Mouse (Mus musculus) adrenal gland, adult 18-20 months (tissue): ENCODE data around the gene Pcnx3. TPM values are rescaled to one million over a fixed set of nuclear protein-coding genes. Genes with fewer than 3 reads are reported as not detected.
A peak's percentile ranks its signal among the peaks of the same experiment; 100 is the strongest.

Experiments used
- DNase-seq, 2 experiments: peaks; one replicate each; pipeline ENCODE4 v3.0.0; 2021 to 2022; ENCODE audit warnings: low spot score in 2 of 2
- microRNA-seq, 2 experiments: library from miRNA; unstranded; fragments of <30 nt; microRNA quantifications; one replicate each; pipeline ENCODE4 v1.2.0; 2021; ENCODE audit warnings: borderline number of aligned reads in 2 of 2
- total RNA-seq, 2 experiments: library from RNA; stranded (reverse); gene quantifications; 1 replicate in 1 of 2; 2 replicates in 1 of 2; pipeline ENCODE4 v1.2.3; 2021

The Pcnx3 gene
- total RNA-seq, 2 experiments from 2014 or later, result 84.6 to 103 TPM

GRCm38 (mm10) chr19:5646731-5647330 is 41.9 kb downstream of the Pcnx3 start:
- DNase-seq, result peak in 1 of 2 experiments; percentile 20

DNA sequence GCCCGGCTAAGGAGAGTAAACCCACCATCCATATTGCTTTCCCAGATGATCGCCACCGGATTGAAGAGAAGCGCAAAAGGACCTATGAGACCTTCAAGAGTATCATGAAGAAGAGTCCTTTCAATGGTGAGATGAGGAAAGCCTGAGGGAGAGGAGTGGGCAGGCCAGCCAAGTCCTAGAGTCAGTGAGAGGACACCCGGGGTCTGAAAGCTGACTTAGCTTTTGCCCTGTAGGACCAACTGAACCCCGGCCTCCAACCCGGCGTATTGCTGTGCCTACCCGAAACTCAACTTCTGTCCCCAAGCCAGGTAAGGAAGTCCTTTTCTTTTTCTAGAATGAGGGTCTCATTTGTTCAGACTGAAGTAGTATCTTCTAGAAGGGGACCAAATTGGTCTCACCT is 43.4 kb downstream of the Pcnx3 start:
- DNase-seq, result no peak

GRCm38 (mm10) chr19:5641641-5642040 is 47.1 kb downstream of the Pcnx3 start:
- peak in 1 of 2 experiments; percentile 19 for DNase-seq

- no peak for DNase-seq
Observed at GRCm38 (mm10) chr19:5641021-5641420, 47.7 kb downstream of the Pcnx3 start.

- DNase-seq, result peak in 1 of 2 experiments; percentile 23
Observed at GRCm38 (mm10) chr19:5640339-5640738, 48.4 kb downstream of the Pcnx3 start.

DNA sequence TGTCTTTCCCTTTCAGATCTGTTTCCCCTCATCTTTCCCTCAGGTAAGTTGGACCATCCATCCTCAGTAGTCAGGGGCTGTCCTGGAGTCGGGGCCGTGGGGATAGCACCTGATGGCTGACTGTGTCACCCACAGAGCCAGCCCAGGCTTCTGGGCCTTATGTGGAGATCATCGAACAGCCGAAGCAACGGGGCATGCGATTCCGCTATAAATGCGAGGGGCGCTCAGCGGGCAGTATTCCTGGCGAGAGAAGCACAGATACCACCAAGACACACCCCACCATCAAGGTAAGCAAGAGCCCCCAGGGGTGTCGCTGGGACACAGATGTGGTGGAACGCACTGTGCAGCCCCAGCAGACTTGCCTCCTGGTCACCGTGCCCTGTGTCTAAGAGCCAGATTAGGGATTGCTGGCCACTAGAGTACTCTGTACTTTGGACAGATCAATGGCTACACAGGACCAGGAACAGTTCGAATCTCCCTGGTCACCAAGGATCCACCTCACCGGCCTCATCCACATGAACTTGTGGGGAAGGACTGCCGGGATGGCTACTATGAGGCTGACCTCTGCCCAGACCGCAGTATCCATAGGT is 50.2 kb downstream of the Pcnx3 start:
- peak in 1 of 2 experiments; percentile 30 for DNase-seq

- DNase-seq, result peak; percentile 93 to 95
Observed at GRCm38 (mm10) chr19:5637069-5638047, 51.4 kb downstream of the Pcnx3 start, which contains the start of gene Rela. TSS of gene Rela (plus strand) at chr19:5637483.

- no peak for DNase-seq
Observed at GRCm38 (mm10) chr19:5636571-5637041, 52.1 kb downstream of the Pcnx3 start.

DNA sequence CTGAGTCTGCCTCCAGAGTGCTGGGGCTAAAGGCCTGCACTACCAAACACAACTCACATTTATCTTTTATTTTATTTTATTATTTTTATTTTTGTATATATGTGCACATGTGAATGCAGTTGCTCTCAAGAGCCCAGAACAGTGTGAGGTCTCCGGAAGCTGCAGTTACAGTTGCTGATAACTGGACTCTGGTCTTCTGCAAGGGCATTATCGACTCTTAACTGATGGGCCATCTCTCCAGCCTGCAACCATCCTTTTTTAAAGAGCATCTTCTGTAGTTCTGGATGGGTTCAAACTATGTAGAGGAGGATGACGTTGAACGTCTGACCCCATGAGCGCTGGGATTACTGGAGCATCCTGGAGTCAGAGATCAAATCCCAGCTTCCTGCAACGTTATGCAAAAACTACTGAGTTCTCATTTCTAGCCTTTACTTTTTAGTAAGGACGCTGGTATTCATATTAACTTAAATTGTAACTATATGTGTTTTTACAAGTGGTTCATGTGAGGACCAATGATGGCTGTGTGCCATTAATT is 52.6 kb downstream of the Pcnx3 start:
- DNase-seq, result no peak

DNA sequence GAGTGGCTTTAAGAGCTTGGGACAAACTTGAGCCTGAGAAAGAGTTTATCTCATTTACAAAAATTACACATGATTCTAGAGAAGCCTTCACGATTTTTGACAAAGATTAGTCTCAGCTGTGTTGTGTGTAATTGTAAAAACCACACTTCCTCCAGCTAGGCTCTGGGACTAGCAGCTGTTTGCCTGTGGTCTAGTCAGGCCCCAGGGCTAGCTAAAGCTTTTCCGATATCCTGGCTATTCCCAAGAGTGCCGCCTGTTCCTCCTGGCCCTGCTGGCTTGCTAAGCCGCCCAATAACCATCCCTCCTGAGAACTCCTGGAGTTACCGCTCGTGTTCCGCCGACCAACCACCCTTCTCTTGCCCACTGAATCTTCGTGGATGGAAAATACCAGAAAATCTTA is 56.6 kb downstream of the Pcnx3 start:
- DNase-seq, result no peak

- DNase-seq, result no peak
Observed at GRCm38 (mm10) chr19:5629907-5630306, 58.8 kb downstream of the Pcnx3 start.

DNA sequence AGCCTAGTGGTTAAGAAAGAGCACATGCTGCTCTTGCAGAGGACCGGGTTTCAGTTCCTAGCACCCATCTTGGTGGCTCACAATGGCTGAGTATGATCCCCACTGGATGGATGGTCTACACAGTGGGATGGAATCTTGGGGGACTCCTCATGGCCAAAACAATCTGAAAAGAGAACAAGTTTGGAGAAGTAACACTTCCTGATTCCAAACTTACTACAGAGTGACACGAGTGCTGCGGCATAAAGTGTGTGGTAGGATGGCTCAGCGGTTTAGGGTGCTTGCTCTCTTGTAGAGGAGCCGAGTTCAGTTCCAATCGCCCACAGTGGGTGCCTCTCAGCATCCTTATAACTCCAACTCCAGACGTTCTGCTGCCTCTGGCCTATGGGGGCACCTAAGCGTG is 63.4 kb downstream of the Pcnx3 start:
- DNase-seq, result no peak

DNA sequence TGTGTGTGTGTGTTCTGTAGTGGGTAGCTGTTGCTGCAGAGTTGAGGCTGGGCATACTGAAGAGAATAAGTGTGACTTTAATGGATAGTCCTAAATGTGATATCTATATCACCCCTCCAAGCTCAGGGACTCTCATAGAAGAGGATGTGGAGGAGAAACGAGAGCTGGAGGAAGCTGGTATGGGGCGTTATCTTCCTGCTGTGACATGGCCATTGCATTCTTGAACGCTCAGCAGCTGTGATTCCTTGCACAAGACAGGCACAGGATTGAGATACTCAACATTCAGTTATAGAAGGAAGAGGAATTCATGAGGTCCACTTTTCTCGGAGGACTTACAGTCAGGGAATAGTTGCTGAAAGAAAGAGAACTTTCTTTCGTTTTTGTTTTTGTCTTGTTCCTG is 66.8 kb downstream of the Pcnx3 start:
- no peak for DNase-seq

DNA sequence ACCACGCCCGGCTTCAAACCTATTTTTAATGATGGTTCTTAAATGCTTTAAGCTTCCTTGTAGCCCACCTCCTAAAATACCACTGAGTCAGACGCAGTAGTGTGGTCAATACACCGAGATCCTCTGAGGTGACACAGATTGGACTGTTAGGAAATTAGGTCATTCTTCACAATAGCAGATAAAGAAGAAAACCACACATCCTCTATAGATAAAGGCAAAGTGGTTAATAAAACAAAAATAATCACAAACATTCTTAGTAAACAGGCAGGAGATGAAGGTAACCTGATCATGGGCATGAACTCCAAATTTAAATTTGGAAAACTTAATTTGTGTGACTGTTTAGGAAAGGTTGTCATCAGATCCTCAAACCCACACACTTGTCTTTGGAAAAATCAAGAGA is 68.7 kb downstream of the Pcnx3 start:
- no peak for DNase-seq

DNA sequence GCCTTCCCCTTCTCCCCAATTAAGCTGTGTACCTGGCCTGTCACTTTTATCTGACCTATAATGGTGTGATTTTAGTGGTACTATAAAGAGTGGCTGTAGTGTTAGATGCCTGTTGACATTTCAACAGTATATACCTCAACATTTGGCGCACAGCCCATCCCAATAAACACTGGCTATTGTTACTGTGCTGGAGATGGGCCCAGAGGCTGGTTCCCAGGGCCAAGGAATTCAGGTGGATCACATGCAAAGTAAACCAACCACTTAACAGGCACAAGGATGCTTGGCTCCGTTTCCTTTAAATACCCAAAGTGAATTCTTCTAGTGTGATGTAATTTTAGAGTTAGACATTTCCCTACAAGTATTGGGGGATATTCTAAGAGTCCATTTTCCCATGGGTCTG is 73.8 kb downstream of the Pcnx3 start:
- no peak for DNase-seq

Small RNAs within 50 kb of the gene (microRNA-seq; reads per million reads assigned to microRNA genes)
- gene Mir6987, result 0 to 0.95 reads per million in 2 experiments

Other genes with a start within 250 kb of the Pcnx3 start
- gene Fosl1, start 241.4 kb downstream of the Pcnx3 start, total RNA-seq, result 1 to 10 TPM; 1.1 to 4.9 TPM
- 1 to 10 TPM; 6.4 TPM for gene Ccdc85b, start 231.0 kb downstream of the Pcnx3 start, total RNA-seq
- 10 to 100 TPM; 75.0 to 82.0 TPM for gene Fibp, start 228.3 kb downstream of the Pcnx3 start, total RNA-seq
- 1 to 10 TPM; 1.0 to 2.1 TPM for gene Ctsw, start 220.4 kb downstream of the Pcnx3 start, total RNA-seq
- 10 to 100 TPM; 56.9 to 91.1 TPM for gene Efemp2, start 215.0 kb downstream of the Pcnx3 start, total RNA-seq
- gene Mus81, start 200.5 kb downstream of the Pcnx3 start, total RNA-seq, result 10 to 100 TPM; 25.1 to 35.8 TPM
- gene Cfl1, start 198.5 kb downstream of the Pcnx3 start, total RNA-seq, result 100 to 1,000 TPM; 689 to 693 TPM
- gene 1700020D05Rik, start 185.1 kb downstream of the Pcnx3 start, total RNA-seq, result 1 to 10 TPM; 1.7 to 2.2 TPM
- gene Snx32, start 178.4 kb downstream of the Pcnx3 start, total RNA-seq, result 10 to 100 TPM; 12.3 to 12.4 TPM
- gene Ovol1, start 128.3 kb downstream of the Pcnx3 start, total RNA-seq, result not detected
- gene Ap5b1, start 120.9 kb downstream of the Pcnx3 start, total RNA-seq, result 1 to 10 TPM; 6.5 to 9.9 TPM
- 100 to 1,000 TPM; 108 to 113 TPM for gene Rnaseh2c, start 87.0 kb downstream of the Pcnx3 start, total RNA-seq
- gene Kat5, start 78.7 kb downstream of the Pcnx3 start, total RNA-seq, result 10 to 100 TPM; 67.8 to 69.3 TPM
- 10 to 100 TPM; 79.6 to 90.2 TPM for gene Rela, start 51.4 kb downstream of the Pcnx3 start, total RNA-seq
- 10 to 100 TPM; 41.1 to 45.6 TPM for gene Sipa1, start 25.2 kb downstream of the Pcnx3 start, total RNA-seq
- 10 to 100 TPM; 36.9 to 45.8 TPM for gene Map3k11, start 166 bp downstream of the Pcnx3 start, total RNA-seq
- gene Kcnk7, start 15.5 kb upstream of the Pcnx3 start, total RNA-seq, result not detected
- 10 to 100 TPM; 33.5 to 45.6 TPM for gene Ehbp1l1, start 37.4 kb upstream of the Pcnx3 start, total RNA-seq
- 10 to 100 TPM; 42.9 to 61.5 TPM for gene Fam89b, start 40.7 kb upstream of the Pcnx3 start, total RNA-seq
- 100 to 1,000 TPM; 241 to 252 TPM for gene Ltbp3, start 52.0 kb upstream of the Pcnx3 start, total RNA-seq
- gene Scyl1, start 82.5 kb upstream of the Pcnx3 start, total RNA-seq, result 100 to 1,000 TPM in 1 of 2 experiments, 10 to 100 TPM in 1; 92.3 to 105 TPM
- 10 to 100 TPM; 21.1 to 42.8 TPM for gene Frmd8, start 186.4 kb upstream of the Pcnx3 start, total RNA-seq
- 10 to 100 TPM in 1 of 2 experiments, 1 to 10 TPM in 1; 4.9 to 19.0 TPM for gene Slc25a45, start 188.9 kb upstream of the Pcnx3 start, total RNA-seq
- 1 to 10 TPM in 1 of 2 experiments, under 1 TPM in 1; 0.90 to 1.1 TPM for gene Tigd3, start 205.2 kb upstream of the Pcnx3 start, total RNA-seq
- 100 to 1,000 TPM; 111 to 129 TPM for gene Dpf2, start 224.1 kb upstream of the Pcnx3 start, total RNA-seq
- gene Cdc42ep2, start 235.9 kb upstream of the Pcnx3 start, total RNA-seq, result 1 to 10 TPM; 5.2 to 8.0 TPM